Mouse (Mus musculus) cerebellum, postnatal 14 days (tissue): ENCODE measurements around the gene Sept1.
"Not testable (repeated sequence)": the region's sequence is repeated elsewhere in the genome, so short reads cannot be mapped to it uniquely, and the experiment has no call there.

Experiments used
- DNase-seq, 2 experiments: peaks; one replicate each; pipeline ENCODE4 v3.0.0; 2021; ENCODE audit warnings: mixed read lengths in 2 of 2

Gene Sept1

DNA sequence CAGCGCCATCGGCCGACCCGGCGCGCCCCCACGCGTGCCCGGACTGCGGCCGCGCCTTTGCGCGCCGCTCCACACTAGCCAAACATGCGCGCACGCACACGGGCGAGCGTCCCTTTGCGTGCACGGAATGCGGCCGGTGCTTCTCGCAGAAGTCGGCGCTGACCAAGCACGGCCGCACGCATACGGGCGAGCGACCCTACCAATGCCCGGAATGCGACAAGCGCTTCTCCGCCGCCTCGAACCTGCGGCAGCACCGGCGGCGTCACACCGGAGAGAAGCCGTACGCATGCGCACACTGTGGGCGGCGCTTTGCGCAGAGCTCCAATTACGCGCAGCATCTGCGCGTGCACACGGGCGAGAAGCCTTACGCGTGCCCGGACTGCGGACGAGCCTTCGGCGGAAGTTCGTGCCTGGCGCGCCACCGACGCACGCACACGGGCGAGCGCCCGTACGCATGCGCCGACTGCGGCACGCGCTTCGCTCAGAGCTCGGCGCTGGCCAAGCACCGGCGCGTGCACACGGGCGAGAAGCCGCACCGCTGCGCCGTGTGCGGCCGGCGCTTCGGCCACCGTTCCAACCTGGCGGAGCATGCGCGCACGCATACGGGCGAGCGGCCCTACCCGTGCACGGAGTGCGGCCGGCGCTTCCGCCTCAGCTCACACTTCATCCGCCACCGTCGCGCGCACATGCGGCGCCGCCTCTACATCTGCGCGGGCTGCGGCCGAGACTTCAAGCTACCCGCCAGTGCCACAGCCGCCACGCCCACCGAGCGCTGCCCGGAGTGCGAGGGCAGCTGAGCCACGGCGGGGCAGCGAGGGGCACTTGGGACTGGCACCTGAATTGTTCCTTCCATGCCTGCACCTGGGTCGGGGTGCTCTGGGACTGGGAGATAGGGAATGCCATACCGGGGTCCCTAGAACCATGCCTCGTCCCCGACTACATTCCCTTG is 21.2 kb upstream of the Sept1 start:
- peak; percentile 98 for DNase-seq

DNA sequence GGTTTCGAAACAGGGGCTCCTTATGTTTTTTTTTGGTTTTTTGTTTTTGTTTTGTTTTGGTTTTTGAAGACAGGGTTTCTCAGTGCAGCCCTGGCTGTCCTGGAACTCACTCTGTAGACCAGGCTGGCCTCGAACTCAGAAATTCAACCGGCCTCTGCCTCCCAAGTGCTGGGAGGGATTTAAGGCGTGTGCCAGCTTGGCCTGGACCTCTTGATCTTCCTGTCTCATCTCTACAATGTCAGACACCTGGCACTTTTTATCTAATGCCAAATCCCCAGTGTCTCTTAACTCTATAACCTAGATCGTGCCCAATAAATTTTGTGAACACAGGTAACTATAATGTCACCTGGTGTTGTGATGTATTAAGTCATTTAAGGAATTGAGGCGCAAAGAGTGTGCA is 20.4 kb upstream of the Sept1 start:
- DNase-seq = no peak

DNA sequence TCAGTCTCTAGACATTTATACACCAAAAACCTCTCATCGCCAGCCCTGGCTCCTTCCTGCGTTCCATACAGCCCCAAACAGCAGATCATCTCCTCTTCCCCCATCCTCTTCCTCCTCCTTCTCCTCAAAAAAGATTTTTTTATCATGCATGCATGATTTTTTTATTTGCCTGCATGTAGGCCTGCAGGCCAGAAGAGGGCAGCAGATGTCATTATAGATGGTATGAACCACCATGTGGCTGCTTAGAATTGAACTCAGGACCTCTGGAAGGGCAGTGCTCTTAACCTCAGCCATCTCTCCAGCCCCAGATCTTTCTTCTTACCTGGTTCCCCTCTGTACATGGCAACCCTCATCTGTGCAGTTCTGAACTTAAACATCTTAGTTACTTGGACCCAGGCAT is 19.5 kb upstream of the Sept1 start:
- DNase-seq = peak; percentile 38 to 51

DNA sequence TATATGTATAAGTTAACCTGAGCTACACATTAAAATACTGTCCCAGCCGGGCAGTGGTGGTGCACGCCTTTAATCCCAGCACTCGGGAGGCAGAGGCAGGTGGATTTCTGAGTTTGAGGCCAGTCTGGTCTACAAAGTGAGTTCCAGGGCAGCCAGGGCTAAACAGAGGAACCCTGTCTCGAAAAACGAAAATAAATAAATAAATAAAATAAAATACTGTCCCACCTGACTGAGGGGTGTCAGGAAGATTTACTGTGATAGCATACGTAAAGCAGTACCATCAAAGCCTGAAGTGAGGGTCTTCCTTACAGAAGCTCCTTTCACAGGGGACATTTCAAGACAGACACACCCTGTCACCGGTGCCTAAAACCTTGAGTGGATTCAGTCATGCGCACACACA is 17.6 kb upstream of the Sept1 start:
- not testable (repeated sequence) for DNase-seq

DNA sequence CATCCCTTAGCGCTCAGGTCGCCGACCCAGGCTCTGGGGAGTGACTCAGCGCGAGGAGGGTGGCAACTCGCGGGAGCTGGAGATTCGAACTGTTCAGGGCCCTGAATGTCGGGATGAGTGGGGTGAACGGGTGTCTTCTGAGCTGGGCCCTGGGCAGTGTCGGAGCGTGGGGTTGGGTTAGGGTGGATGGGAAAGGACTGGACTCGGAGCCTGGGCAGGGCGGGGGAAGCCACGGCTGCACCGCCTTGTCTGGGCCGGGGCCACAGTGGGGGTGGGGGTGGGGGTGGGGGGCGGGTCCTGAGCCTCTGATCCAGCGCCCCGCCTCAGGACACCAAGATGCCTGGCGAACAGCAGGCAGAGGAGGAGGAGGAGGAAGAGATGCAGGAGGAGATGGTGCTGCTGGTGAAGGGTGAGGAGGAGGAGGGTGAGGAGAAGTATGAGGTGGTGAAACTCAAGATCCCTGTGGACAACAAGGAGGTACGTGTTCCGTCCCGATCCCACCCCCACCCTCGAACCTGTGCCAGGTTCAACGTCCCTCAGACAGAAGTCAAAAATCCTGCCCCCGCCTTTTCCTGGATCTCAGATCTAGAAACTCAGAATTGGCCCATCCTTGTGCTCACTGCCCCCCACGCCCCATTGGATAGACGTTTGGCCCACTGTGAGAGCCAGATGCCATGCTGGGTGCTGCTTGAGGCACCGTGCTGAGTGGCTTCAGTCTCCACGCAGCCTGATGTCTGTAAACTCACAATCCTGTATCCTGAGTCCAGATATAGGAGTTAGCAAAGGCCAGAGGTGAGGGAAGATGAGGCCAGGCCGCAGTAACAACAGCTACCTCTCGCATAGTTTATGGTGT is 12.0 kb upstream of the Sept1 start:
- DNase-seq = peak; percentile 40 to 51

DNA sequence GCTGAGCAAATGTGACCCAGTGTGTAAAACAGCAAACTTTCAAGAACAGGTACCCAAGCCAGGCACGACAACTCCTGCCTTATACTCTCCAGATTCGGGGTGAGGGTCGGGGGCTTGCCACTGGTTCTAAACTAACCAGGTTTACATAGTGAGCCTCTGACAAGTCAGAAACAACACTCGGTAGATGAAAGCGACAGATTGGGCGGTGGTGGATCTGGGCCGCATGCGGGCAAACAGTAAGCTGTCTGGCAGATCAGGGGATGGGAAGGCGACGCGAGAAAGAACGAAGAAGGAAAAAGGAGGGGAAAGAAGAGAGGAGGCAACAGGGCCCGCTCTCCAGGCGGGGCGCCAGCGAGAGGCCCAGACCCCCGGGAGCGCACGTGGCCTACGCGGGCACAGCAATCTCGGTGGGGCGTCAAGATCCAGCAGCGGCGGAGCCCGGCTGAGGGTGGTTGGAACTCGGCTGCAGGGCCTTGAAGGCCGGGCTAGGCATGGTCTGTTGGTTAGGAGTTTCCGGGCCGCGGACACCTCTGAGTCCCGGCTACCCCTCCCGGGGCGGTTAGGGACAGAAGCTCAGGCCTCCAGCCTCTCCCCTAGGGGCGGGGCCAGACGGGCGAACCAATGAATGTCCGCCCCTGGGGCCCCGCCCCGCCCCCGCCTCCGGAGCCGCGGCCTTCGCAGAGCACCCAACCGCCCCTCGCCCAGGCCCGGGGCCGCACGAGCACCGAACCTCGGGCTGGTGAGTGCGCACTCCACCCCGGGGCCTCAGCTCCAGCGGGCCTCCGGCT is 11.1 kb upstream of the Sept1 start, which contains the start of gene Zfp771:
Zfp771 (plus strand) TSS at position 405 of the 788 bp plus-strand sequence.
- peak; percentile 98 for DNase-seq

DNA sequence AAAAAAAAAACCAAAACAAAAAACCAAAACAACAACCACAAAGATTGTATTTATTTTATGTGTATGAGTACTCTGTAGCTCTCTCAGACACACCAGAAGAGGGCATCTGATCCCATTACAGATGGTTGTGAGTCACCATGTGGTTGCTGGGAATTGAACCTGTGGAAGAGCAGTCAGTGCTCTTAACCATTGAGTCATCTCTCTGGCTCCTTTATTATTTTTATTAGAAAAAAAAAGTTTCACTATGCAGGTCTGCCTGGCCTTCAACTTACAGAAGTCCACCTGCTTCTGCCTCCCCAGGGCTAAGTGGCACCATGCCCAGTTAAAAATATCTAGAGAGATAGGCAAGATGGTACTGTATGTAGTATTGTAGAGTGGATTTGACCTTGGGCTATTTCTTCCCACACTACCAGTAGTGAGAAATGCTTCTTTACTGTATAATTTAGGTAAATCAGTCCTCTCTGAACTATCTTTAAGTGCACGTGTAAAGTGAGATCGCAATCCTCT is 10.5 kb upstream of the Sept1 start:
- no peak for DNase-seq

DNA sequence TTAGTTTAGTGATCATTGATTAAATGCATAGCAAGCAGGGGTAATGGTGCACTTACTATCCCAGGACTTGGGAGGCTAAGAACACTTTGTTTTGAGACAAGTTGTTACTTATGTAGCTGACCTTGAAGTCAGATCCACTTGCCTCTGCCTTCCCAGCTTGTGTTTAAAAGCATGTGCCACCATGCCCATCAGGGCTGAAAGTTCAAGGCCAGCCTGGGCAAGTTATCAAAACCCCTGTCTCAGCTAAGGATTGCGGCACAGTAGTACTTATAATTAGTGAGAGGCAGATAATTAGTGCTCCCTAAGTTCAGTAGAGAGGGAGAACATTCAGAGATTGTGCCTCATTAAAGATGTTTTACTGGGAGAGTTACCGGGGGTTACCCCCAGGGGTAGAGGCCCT is 1.8 kb upstream of the Sept1 start:
- DNase-seq = no peak

DNA sequence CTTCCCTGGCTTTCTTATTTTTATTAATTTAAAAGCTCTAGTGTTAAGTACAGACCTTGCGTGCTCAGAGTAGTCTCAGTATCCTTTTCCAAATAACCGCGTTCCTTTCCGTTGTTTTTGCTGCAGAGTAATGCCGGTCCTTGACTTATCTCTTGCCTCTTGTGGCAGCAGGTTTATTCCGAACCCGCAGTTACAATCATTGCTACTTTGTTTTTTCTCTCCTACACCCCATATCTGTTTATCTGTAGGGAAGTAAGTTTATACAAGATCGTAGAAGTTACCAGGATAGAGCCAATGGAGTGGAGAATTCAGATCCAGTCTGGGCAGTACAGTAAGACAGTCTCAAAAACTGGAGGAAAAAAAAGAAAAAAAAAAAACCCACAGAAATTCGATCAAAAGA is 835 bp upstream of the Sept1 start:
- DNase-seq = no peak

DNA sequence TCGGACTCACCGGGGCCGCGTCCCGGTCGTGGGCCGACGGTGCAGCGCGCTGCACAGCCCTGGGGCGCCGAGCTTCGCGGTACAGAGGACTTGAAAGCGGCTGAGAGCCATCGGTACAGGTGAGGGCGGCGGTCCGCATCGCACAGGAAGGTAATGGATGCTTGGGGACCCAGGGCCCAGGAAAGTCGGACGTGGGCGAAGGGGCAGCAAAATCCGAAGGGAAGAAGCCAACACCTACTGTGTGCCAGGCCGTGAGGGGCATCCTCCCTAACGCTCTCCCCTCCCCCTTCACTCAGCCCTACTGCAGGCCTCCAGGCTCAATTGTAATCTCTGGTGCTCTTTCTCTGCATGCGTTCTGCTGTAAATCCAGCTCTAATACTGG is 429 bp upstream of the Sept1 start:
- no peak for DNase-seq

DNA sequence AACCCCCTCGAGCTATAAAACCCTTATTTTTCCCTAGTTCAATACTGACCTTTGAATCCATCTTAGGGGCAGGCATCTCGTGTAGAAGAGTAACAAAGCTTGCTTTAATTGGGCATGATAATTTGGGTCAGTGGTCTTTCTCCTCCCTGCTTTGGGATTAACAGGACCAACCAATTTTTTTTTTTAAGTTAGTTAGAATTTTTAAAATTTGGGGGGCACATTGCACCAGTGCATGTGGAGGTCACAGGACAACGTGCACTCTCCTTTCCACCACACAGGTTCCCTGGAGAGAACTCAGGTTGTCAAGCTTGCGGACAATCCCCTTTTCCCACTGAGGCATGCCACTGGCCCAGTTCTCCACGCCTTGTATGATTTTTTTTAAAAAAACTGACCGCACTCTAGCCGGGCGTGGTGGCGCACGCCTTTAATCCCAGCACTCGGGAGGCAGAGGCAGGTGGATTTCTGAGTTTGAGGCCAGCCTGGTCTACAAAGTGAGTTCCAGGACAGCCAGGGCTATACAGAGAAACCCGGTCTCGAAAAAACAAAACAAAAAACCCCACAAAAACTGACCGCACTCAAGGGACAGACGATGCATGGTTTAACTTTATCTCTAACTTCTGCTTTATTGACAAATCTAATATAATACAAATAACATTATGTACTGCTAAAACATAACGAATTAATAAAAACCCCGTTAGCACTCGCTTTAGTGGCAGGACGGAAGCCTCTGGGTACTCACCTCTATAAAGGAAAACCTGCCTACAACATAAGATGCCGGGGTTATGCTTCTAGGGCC is 906 bp downstream of the Sept1 start:
- no peak for DNase-seq

DNA sequence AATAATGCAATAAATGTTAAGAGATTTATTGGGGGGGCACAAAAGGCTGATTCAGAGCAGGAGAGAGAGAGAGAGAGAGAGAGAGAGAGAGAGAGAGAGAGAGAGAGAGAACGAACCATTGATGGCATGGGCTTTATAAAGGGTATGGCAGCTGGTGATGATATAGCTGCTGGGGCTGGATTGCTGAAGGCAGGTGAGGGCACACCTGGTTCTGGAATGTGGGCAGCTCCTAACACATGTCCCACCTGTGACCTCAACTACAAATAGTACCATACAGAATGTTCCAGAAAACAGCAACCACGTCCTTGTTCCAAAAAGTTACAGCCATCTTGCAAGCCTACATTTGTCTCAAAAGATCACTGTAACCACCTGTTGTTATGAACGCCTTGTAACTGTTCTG is 1.6 kb downstream of the Sept1 start:
- DNase-seq = no peak

DNA sequence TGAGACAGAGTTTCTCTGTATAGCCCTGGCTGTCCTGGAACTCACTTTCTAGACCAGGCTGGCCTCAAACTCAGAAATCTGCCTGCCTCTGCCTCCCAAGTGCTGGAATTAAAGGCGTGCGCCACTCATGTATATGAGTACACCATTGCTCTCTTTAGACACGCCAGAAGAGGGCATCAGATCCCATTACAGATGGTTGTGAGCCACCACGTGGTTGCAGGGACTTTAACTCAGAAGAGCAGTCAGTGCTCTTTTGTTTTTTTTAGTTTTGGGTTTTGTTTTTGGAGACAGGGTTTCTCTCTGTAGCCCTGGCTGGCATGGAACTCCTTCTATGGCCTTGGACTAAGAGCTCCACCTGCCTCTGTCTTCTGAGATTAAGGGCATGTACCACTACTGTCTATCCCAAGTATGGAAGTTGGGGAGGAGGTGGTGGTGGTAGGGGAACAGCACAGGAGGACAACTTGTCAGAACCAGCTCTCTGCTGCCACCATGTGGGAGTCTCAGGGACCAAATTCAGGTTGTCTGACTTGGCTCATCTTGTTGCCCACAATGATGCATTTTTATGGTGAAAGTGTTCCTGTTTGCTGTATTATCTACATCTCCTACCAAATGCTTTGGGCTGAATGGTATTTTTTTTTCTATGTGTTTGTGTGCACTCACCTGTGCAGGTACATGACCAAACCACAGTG is 4.2 kb downstream of the Sept1 start:
- DNase-seq = peak; percentile 91 to 94

DNA sequence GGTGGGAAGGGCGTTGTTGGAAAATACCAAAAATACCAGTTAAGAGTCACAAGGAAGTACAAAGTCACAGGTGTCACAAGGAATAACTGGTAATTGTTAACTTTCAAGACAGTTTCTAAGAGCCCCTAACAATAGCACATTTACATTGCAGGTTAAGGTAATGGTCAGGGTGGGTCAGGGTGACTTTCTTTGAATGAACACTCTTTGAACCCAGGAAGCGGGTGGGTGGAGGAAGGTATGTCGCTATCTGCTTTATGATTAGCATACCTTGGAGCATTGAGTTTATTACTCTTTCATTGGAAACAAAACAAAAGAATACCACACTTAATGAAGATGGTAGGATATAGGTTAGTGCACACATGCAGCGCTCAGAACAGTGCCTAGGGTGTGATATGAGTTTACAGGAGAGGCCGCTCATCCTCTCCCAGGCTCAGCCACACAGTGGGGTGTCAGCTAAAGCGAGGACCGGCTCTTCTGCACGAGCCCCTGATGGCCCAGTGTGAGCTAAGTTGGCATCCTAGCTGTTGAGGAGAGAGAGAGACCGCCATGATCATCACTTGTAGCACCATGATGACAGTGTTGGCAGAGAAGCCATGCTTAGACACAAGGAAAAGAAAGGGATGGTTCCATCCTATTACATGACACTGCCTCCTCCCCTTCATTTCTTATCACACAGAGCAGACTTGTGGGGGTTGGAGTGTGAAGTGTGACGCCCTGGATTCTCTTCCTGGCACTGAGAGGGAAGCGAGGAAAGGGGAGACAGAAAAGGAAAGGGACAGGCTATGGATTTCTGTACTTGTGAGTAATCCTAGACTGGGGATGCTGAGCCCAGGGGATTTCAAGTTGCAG is 7.6 kb downstream of the Sept1 start:
- DNase-seq = no peak

DNA sequence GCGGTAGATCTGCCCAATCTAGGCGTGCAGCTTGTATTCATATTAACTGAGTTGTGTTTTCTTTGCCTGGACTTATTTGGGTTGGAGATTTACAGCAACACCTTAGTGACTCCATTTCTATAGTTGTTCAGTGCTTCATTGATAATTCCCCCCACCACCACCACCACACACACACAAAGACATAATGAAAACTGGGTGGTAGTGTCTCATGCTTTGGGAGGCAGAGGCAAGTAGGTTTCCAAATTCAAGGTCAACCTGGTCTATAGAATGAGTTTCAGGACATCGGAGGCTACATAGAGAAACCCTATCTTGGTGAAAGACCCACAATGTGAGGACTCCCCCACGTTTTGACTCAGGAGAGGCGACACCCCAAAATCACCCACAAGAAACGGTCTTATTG is 8.3 kb downstream of the Sept1 start:
- DNase-seq = no peak

DNA sequence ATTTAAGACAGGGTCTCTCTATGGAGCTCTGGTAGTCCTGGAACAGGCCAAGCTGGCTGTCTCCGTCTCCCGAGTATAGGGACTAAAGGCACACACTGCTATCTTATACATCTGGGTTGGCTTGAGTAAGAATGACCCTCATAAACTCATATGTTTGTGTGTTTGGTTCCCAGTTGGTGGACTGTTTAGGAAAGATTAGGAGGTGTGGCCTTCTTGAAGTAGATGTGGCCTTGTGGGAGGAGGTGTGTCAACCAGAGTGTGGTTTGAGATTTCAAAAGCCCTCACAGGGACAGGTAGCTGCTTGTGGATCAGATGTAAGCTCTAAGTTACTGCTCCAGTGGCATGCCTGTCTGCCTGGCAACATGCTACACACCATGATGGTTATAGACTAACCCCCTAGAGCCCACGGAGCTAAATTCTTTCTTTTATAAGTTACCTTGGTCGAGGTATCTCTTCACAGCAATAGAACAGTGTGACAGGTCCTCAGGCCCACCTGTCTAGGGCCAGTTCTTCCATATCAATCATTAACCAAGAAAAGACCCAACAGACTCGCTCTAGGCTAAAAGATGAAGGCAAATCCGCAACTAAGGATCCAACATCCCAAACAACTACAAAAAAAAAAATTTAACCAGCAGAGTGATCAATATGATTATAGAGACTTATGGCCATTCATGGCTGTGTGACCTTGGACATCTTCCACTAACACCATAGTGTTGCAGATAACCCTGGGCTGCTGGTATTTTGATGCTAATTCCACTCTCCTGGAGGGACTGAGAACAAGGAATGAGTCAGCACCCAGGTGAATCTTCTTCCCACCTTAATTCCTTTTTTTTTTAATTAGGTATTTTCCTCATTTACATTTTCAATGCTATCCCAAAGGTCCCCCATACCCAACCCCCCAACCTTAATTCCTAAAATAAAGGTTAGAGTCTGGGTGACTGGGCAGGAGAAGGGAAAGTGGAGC is 9.1 kb downstream of the Sept1 start:
- no peak for DNase-seq

DNA sequence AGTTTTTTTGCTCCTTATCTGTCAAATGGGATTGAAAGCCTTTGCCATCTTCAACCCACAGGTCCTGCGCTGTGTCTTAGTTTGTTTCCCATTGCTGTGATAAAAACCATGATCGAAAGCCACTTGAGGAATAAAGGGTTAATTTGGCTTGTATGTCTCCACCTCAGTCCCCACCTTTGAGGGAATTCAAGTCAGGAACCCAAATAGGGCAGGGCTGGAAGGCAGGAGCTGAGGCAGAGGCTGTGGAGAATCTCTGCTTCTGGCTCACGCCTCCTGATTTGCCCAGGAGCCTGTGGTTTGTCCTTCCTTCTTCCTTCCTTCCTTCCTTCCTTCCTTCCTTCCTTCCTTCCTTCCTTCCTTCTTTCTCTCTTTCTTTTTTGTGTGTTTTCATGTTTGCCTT is 9.8 kb downstream of the Sept1 start:
- DNase-seq = no peak

DNA sequence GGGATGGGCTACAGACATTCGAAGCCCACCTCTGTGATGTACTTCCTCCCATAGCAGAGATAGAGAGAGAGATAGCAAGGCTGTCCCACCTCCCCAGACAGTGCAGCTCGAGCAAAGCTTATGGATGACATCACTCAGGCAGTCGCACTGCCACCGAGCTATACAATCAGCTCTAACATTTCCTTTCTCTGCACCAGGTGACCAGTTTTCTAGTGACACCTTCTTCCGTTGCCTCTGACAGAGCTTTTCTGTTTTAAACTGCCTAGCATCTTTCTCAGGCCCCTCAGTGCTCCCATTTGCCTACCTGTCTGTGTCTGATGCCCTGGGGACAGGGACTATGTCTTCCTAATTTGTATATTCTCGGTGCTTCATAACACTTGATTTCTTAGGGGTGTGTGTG is 12.5 kb downstream of the Sept1 start:
- DNase-seq = no peak

DNA sequence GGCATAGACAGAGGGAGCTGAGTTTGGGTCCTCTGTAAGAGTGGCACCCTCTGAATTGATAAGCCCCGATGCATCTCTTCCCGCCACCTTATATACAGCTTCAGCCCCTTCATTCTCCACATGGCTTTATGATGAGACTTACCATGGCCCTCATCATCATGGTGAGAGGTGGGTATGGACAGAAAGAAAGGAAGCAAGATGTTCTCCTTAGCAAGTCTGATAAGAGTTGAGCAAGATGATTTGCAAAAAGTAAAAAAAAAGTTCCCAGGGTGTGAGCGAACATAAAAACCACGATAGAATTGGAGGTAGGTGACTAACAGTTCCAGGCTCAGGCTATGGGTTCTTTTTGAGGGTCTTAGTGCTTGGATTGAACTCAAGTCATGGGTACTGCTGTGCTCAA is 14.3 kb downstream of the Sept1 start:
- no peak for DNase-seq
